Mouse (Mus musculus) cerebellum, postnatal 4 days (tissue): ENCODE measurements around the gene Apba2.

ENCODE experiments used
- DNase-seq, 2 experiments: peaks; one replicate each; pipeline ENCODE4 v3.0.0; 2022; ENCODE audit warnings: low spot score in 2 of 2, mixed read lengths in 1 of 2

The Apba2 gene

GRCm38 (mm10) chr7:64501536-64502270 is at the start of gene Apba2:
Apba2 (plus strand) TSS chr7:64501706.
- peak; percentile 57 to 84 for DNase-seq

- DNase-seq: no peak
Observed at GRCm38 (mm10) chr7:64451861-64452382, 49.6 kb upstream of the Apba2 start.

- DNase-seq: peak in 1 of 2 experiments; percentile 80
Observed at GRCm38 (mm10) chr7:64452471-64453222, 48.9 kb upstream of the Apba2 start.

DNA sequence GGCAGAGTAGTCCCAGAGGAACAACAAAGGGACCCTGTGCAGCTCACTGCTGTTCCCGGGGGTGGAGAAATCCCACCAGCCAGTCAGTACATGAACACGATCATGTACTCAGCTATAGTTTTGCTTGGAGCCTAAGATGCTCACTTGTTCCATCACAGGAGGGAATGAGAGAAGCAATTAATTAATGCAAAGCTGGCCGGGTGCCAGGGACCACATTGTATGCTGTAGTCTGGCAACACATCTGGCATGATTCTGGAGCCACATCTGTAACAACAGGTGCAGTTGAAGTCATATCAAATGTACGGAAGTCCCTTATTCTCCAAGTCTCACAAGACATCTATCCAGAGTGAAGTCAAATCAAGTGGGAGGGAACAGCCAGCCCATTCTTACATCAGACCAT is 45.3 kb upstream of the Apba2 start:
- peak in 1 of 2 experiments; percentile 28 for DNase-seq

DNA sequence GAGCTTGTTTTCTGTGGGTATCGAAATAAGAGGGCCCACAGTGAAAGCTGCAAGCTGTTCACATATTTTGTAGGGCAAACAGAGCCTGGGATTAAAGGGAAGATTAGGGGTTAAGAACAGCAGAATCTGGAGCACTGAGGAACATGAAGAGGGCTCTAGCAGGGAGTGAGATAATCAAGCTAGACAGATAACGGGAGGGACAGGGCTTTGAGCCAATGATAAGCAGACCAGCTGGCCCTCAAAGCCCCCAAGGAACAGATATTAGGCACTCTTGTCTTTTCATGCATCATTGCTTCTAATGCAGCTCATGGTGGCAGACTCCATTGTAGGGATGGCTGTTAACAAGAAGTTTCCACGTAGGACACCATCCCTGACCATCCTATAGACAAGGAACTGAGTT is 44.8 kb upstream of the Apba2 start:
- DNase-seq: peak in 1 of 2 experiments; percentile 39

DNA sequence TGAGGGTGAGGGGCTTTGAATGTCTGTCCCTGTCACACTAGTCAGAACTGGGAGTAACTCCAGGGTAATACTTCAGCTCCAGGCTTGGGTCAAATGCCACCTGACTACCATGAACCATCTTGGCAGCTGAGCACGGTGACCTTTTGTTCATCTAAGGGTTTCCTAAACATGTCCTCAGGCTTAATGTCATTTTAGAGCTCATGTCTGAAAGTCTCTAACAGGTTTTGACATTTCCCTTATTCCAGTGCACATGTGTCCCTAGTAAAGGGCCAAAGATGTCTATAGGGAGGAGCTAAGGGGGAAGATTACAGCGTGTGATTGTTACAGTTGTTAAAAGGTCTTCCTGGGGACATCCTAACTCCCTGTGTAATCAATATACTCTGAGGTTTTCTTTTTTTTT is 43.7 kb upstream of the Apba2 start:
- no peak for DNase-seq

DNA sequence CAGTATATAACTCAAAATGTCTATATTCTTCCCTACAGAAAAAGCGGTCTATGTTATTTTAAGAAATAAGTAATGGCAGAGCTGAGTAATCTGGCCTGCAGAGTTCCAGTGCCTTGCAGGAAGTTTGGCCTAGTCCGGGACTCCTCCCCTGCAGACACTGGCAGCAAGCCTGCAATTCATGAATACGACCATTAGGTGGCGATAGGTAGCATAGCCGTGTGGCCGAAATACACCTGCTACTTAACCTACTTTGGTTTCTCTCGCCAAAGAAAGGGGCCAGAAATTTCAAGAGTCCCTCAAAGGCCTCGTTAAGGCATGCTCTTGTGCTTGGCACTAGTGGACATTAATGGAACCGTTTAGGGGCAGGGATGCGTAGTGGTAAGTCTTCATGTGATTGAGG is 4.1 kb upstream of the Apba2 start:
- peak in 1 of 2 experiments; percentile 16 for DNase-seq

DNA sequence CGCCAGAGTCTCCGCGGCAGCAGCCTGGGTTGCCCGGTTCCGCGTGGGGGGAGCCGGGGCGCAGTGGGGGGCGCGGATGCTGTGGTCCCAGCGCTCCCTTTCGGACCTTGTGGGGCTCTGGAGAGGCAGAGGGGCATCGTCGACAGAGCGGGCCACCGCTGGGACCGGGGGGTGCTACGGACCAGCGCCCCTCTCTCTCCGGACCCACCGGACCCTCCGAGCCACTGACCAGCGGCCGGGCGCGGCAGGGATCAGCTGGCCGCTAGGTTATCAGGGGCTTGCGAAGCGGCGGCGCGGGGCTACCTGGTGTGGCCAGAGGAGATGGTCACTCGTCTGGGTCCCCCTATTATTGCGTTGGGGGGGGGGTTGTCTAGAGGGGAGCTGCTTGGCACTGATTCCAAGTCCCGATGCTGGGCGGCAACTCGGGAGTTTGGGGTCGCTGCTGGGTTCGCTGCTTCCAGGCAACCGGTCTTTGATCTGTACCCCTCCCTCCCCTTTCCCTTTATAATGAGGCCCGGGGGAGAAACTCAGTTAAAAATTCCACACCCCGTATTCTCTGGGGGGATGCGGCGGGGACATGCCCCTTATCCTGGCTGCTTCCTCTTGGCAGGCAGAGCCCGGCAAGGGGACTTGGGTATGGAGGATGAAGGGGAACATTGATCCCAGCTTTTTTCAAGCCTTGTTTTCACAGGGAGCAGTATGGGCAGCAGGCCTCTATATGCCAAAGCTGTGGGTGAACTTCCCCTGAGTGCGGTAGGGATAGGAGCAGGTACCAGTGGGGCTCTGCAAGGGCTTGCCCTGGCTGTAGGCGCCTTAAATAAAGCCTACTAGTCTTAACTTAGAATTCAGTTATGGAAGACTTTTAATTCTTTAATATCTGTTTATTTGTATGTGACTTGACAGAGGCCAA is 1.0 kb downstream of the Apba2 start:
- DNase-seq: peak in 1 of 2 experiments; percentile 58

DNA sequence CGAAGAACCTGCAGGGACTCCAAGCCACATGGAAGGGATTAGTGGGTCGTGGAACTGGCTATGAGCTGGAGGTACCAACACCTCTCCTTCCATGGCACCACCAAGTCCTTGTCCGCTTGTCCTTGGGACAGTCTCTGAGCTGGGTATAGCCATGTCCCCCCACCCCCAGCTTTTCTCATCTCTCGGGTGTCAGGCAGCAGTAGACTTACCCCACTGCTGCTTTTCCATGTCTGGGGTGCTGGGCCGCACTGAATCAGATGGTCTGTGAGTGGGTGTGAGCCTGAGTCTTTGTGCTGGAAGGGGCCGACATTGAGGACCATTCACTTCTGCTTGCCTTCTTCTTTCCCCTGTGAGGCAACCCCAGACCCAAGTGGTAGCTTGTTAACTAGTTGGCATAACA is 2.1 kb downstream of the Apba2 start:
- DNase-seq: peak in 1 of 2 experiments; percentile 8

- peak in 1 of 2 experiments; percentile 79 for DNase-seq
Observed at GRCm38 (mm10) chr7:64504691-64505231, 3.3 kb downstream of the Apba2 start.

GRCm38 (mm10) chr7:64505571-64505970 is 4.1 kb downstream of the Apba2 start:
- peak in 1 of 2 experiments; percentile 17 for DNase-seq

DNA sequence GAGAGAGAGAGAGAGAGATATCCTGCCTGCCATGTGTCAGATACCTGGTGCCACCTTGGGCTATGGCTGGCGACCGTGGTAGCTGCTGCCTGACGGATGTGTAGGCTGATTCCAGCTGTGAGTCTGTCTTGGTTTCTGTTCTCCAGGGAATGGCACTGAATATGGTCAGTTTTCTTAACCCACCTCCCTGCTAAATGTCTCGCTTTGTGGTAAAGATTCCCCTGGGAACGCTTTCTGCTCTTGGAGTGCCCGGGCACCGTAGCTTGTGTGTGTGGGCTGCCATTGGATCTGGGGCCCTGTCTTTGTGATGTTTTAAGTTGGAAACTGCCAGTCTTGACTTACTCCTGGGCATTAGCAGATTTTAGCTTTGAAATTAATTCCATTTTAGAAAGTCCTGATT is 7.3 kb downstream of the Apba2 start:
- DNase-seq: peak in 1 of 2 experiments; percentile 1

GRCm38 (mm10) chr7:64509911-64510310 is 8.4 kb downstream of the Apba2 start:
- DNase-seq: peak in 1 of 2 experiments; percentile 43

DNA sequence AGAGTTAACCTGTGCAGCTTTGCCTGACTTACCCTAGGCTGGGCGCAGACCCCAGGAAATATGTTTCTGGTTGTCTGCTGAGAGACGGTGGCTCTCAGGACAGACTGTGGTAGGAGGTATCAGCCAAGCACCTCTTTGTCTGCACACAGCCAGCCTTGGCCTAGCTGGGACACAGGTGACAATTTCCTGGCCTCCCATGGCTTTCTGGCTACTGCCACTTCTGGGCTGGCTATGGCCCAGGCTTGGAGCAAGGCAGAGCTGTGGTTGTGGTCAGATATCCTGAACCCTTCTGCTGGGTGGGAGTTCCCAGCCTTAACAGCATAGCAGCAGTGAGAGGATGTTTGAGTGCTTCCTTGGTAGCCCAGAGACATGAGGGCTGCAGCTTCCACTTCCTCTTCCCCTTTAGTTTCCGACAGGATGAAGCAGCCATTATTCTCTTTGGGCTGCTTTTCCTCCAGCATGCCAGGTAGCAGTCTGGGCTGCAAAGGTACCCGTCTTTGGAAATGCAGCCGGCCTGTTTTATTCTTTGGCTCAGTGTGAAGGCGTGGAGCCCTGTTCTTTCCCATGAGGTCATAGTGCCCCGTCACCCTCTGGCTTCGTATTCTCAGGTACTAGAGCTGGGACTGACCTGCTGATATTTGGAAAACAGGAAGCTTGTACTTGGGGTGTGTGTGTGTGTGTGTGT is 9.2 kb downstream of the Apba2 start:
- peak in 1 of 2 experiments; percentile 72 for DNase-seq

DNA sequence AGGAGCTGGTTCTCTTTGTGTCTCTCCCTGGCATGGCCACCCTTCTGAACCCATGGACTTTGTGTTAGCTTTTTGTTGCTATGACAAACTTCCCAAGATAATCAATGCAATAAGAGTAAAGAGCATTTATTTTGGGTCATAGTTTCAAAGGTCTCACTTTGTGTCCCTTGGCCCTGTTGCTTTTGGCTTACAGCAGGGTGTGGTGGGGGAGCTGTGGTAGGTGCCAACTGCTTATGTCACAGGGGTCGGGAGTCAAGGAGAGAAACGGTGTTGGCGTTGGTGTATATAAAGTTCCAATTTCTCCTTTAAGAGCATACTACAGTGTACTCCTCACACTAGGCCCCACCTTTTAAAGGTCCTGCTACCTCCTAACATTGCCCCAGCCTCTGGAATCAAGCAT is 12.1 kb downstream of the Apba2 start:
- no peak for DNase-seq

GRCm38 (mm10) chr7:64515280-64515679 is 13.8 kb downstream of the Apba2 start:
- DNase-seq: no peak

DNA sequence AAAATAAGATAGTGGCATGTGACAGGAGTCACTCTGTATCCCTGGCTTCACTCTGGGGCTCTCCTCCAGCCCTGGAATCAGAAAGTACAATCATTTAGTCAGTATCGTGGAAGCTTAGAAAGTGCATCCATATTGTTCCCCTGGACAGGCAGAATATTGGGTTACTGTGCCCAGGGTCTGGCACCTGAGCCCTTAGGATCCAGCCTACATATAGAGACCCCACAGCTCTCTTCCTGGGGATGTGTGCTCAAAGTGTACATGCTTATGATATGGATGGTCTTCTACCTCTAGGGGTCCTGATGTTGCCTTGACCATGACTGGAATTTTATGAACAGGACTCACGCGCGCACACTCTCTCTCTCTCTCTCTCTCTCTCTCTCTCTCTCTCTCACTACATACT is 14.4 kb downstream of the Apba2 start:
- no peak for DNase-seq

- no peak for DNase-seq
Observed at GRCm38 (mm10) chr7:64519091-64519490, 17.6 kb downstream of the Apba2 start.

- DNase-seq: no peak
Observed at GRCm38 (mm10) chr7:64519521-64519920, 18.0 kb downstream of the Apba2 start.

DNA sequence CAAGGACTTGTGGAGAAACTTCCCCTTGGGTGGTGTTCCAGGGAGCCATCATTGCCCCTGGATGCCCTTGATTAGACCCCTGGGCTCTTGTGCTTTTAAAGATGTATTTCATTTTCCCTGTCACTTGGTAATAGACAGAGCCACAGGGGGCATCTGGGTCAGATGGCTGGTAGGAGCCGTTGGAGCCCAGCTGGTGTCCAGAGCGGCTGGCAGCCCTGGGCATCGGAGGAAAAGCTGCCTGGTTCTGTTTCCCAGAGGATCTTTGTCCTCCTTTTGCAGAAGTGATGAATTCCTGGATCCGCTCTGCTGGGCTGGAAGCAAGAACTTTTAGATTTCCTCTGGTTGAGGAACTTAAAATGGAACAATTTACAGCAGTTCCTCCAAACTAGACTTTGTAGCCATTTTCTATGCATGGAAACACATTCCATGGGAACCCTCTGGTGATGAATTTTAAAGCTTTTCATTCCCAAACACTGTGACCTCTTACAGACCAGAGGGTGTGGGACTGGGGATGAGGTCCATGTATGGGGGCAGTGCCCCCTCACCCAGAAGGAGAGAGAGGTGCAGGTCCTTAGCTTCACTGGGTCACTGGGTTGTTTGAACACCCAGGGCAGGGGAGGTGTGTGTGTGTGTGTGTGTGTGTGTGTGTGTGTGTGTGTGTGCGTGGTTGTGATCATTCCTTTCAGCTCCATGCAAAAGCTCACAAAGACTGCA is 20.3 kb downstream of the Apba2 start:
- DNase-seq: no peak
